Mouse (Mus musculus): ENCODE measurements around the gene Gas2.

DNA sequence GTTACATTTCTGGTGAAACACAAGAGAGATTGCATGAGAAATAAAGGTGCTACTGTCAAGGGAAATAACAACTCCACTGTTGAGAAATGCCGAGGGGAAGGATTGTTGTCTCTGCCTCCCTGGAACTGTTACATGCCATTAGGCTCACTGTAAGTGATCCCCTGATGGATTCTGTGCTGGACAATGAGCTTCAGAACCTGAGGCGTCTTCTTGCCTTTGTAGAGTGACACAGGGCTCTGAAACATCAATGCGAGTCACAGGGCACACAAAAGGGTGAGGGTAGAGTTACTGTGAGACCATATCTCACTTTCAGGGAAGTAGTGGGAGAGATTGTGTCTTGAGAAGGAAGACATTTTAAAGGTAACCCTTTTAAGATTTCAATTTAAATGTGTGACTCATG, 23.5 kb downstream of the Gas2 start:
- no peak for TF ChIP-seq ZNF384 (IDR thresholded peaks at IDR 0.05; ENCODE audit: low read depth, low read length)
- TF ChIP-seq MAFK (IDR thresholded peaks at IDR 0.05; ENCODE audit: insufficient read depth, low read depth, low read length) = no peak
- no peak for TF ChIP-seq ZC3H11A (IDR thresholded peaks at IDR 0.05; ENCODE audit: borderline replicate concordance, low read depth, low read length)

All from ES-E14 (cell line).